Mouse (Mus musculus): ENCODE results near the gene Sox11.

GRCm38 (mm10) chr12:27311316-27311832 lies 31.0 kb downstream of the Sox11 start:
- TF ChIP-seq GATA1 (IDR thresholded peaks at IDR 0.05; ENCODE audit: borderline replicate concordance, low read length) (no peak), FLI1 (IDR thresholded peaks at IDR 0.05; ENCODE audit: low read length) (no peak)
